Mouse (Mus musculus): Measurements from ENCODE around the gene Pald1.

GRCm38 (mm10) chr10:61415890-61416289 is 32.6 kb upstream of the Pald1 start:
- no peak for TF ChIP-seq HCFC1 (IDR thresholded peaks at IDR 0.05; ENCODE audit: borderline replicate concordance, insufficient read depth, low read length)
- TF ChIP-seq ZC3H11A (IDR thresholded peaks at IDR 0.05; ENCODE audit: borderline replicate concordance, low read depth, low read length) = no peak
- TF ChIP-seq ZNF384 (IDR thresholded peaks at IDR 0.05; ENCODE audit: low read depth, low read length) = no peak

Measured in ES-E14 (cell line).